Mouse (Mus musculus): ENCODE results near the gene Gm20509.
A peak's percentile ranks its signal among the peaks of the same experiment; 100 is the strongest.
"Not testable (repeated sequence)": the region's sequence is repeated elsewhere in the genome, so short reads cannot be mapped to it uniquely, and the experiment has no call there.

Gm20509 gene

GRCm38 (mm10) chr9:73102181-73102580, at the start of gene Gm20509:
TSS of gene Gm20509 (plus strand) at chr9:73102470.
- DNase-seq = no peak

GRCm38 (mm10) chr9:73055441-73055911, 46.8 kb upstream of the Gm20509 start:
- DNase-seq = peak; percentile 56

GRCm38 (mm10) chr9:73059224-73059623, 43.0 kb upstream of the Gm20509 start:
- no peak for DNase-seq

GRCm38 (mm10) chr9:73063621-73064290, 38.5 kb upstream of the Gm20509 start:
- peak; percentile 36 for DNase-seq

DNA sequence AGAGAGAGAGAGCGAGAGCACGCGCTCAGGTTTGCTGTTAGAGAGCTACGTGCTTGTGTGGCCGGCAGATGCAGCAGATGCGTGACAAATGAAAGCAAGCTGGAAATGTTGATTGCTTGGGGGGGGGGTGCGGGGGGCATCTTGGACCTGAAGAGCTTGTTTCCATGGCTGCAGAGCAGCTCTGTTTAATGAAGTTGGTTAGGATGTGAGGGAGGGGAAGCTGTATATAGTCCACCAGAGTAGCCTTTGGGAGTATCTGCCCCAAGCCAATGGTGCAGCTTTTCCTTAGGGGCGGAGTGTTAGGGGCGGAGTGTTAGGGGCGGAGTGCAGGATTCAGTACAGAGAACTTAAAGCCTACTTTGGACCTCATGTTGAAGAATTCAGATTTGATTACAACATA, 35.2 kb upstream of the Gm20509 start:
- no peak for DNase-seq

DNA sequence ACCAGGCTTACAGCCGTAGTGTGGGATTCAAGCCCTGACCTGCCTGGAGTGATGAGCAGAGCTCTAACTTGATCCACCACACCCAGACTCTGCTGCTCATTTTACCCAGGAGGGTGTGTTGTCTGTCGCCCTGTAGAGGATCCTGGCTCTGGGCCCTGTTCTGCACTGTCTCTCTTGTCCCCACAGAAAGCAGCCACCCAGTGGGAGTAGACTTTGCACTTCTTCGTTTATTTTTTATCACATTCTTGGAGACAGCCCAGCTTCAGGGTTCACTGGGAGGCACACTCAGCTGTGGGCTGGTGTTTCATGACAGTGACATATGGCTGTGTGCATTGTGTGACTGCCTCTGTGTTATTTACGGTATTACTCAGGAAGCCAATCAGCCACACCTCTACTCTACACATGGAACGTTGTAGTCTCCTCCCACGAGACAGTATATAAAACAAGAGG, 34.0 kb upstream of the Gm20509 start:
- DNase-seq = peak; percentile 80

DNA sequence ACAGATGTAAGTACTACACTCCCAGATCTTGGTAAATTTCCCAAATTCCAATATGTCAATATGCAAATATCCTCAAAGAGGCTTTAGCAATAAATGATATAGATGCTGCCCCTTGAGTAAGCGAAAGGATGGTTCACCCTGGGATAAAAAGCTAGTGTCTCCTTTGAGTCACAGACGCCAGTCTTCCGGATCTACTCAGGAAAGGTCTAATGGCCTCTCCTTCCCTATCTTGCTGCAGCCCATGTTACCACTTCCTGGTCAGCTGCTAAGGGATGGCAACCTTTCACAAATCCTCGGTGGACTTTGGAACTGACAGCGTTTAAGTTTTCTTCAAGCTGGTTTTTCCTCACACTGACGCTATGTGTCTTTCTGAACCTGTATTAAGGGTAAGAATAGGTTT, 33.6 kb upstream of the Gm20509 start:
- no peak for DNase-seq

- peak; percentile 27 for DNase-seq
Observed at GRCm38 (mm10) chr9:73070971-73071659, 31.2 kb upstream of the Gm20509 start.

GRCm38 (mm10) chr9:73072426-73072825, 29.8 kb upstream of the Gm20509 start:
- no peak for DNase-seq

GRCm38 (mm10) chr9:73073169-73073568, 29.1 kb upstream of the Gm20509 start:
- no peak for DNase-seq

- DNase-seq = not testable (repeated sequence)
Observed at GRCm38 (mm10) chr9:73079349-73079748, 22.9 kb upstream of the Gm20509 start.

GRCm38 (mm10) chr9:73079801-73080325, 22.4 kb upstream of the Gm20509 start:
- DNase-seq = no peak

DNA sequence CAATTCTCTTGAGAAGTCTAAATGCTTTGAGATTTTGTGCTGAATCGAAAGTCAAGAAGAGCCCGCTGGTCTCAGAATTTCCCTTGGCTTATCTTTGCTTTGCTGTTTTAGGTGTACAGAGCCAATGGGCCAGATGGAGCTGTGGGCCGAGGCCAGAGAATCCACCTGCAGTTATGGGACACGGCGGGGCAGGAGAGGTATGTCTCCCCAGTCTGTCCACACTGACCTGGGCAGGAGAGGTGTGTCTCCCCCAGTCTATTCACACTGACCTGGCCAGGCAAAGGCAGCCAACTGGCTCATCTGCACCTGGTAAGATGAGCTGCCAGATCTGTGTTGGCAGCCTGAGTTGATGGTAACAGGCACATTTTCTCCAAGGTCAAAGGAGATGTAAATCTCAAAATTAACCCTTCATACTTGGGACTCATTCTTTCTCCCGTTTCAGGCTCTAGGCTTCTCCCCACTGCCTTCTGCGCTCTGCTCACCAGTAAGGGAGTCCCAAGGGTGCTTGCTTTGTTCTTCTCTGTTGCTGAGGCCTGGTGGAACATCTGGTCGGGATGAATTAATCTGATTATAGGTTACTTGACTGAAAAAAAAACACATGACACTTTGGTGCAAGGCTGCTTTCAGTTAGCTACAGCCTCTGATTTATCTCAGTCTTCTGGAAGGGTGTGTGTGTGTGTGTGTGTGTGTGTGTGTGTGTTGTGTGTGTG, 19.8 kb upstream of the Gm20509 start:
- DNase-seq = no peak

- DNase-seq = no peak
Observed at GRCm38 (mm10) chr9:73083956-73084355, 18.3 kb upstream of the Gm20509 start.

DNA sequence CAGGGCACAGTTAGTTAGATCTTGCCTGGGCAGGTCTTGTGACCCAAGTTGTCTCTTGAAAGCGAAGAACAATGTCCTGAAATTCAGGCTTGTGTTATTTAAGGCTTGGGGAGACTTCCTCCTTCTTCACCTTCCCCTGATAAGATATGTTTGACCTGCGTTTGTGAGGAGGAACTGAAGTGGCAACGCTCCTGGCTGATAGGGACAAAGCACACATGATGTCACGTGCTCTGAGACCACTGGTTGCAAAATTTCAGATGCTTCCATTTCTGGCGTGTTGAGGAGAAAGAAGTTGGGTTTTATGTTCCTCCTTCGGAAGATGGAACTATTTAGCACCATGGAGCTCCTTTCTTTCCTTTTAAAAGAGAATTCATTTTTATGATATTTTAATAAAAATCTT, 16.4 kb upstream of the Gm20509 start:
- DNase-seq = no peak

DNA sequence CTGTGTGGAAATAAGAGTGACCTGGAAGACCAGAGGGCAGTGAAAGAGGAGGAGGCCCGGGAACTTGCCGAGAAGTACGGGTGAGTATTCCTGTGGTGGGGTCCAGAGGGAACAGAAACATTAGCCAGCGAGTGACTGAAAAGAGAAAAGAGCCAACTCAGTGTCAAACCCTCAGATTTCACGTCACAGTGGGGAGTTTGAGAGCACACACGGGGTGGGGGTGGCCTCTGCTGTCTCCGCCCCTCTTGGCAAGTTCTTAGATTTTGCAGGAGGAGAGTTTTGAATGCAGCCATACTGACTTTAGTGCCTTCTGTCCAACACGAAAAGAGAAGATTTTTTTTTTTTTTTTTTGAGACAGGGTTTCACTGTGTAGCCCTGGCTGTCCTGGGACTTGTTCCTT, 15.1 kb upstream of the Gm20509 start:
- DNase-seq = no peak

- no peak for DNase-seq
Observed at GRCm38 (mm10) chr9:73087581-73087980, 14.7 kb upstream of the Gm20509 start.

DNA sequence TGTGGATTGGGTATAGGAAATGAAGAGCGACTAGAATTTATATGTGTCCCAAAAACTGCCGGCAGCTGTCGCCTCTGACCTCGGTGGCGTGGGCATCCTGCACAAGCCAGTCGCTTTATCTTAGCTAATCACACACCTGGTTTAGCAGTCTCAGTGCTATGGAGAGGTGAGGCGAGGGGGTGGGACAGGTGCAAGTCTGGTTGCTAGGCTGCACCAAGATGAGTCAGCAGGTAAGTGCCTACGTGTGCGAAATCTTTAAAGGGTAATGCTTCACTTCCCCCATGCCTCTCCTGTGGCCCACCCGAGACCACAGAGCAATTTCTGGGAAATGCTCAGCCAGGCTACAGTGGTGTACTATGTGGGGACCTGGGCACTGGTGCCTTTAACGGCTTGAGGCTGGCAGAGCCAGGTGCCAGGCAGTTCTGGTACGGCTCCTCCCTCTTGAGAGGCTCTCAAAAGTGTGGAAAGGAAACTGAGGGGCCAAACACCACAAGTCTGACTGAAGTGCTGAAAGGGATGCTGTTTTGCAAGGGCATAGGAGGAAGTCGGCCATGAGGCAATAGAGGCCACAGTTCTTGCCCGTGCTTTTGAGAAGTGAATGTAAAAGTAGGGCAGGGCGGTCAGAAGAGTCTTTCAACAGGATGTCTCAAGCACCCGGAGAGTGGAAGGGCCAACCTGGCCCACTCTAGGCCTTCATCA, 12.9 kb upstream of the Gm20509 start:
- DNase-seq = no peak

DNA sequence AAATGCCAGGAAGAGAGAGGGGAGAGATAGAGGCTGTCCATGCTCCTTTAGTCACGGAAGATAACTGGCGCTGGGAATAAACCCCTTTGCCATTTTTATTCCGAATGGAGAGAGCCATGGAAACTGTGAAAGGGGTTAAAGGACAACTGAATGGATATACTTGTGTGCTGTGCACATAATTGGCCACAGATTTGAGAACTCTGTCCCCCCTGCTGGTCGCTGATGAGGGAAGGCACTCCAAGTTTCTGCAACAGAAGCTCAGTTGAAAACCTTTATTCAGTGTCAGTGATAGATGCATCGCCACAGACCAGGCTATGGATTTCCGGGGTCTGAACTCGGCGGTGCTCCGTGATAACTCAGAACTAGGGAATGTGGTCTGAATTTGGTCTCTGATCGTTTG, 12.1 kb upstream of the Gm20509 start:
- DNase-seq = no peak

DNA sequence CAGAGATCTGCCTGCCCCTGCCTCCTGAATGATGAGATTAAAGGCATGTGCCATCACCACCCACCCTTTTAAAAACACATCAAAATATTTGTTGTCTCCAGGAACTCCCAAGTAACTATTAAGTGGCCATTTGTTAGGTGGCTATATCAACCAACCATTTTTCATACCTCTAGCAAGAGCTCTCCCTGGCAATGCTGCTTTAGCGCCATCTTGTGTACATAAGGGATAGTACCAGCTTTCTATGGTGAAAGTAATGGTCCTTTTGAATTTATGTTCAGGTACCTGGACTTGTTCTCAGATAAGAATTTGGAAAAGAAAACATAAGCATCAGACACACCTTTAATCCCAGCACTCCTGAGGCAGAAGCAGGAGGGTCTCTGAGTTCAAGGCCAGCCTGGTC, 10.5 kb upstream of the Gm20509 start:
- peak; percentile 75 for DNase-seq

GRCm38 (mm10) chr9:73094580-73094979, 7.7 kb upstream of the Gm20509 start:
- no peak for DNase-seq

GRCm38 (mm10) chr9:73097898-73098297, 4.4 kb upstream of the Gm20509 start:
- no peak for DNase-seq

- no peak for DNase-seq
Observed at GRCm38 (mm10) chr9:73101536-73101935, 734 bp upstream of the Gm20509 start, which contains the start of gene Khdc3. TSS of gene Khdc3 (plus strand) at chr9:73101836.
